Mouse (Mus musculus): ENCODE results near the gene Fasl. TPM values are rescaled to one million over a fixed set of nuclear protein-coding genes. Genes with fewer than 3 reads are reported as not detected.

Fasl gene
- polyA plus RNA-seq, 1 experiment from 2014 or later: not detected

DNA sequence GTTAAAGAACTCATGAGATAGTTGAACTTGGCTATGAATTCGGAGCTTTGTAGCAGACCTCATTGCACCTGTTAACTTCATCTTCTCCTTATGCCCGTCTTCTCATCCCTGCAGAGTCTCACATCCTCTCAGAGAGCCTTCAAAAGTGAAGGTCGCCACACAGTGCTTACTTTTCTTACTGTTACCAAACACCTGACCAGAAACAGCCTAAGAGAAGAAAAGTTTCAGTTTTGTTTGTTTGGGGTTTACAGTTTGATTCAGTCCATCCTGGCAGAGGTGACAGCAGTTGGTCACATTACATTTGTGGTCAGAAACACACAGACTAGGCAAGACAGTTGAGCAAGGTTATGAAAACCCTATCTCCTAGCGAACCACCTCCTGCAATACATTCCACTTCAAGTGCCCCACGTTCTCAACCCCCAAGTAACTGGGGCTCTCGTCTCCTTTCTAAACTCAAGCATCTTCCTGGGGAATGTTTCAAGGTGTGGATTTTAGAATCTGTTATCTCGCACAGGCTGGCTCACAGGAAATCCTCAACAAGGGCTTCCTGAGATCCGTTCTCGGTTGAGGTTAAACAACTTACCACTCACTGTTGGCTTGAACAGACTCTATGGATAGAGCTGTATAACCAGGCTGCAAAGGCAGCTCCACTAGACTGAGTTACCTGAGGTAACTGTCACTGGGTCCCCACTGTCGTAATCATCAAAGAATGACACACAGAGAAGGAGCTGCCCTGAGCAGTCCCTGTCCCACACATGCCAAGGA is 6.3 kb upstream of the Fasl start:
- H3K9ac ChIP-seq (ENCODE audit: low read depth, low read length): no peak overlapping the region
- no peaks in the 10 kb centered on the region for H3K4me1 ChIP-seq (ENCODE audit: control insufficient read depth, insufficient read depth, low read length)
- WGBS (ENCODE audit: insufficient replicate concordance): 62% methylated on average over 10 of the region's 10 CpGs
- no peak overlapping the region for H3K4me3 ChIP-seq (ENCODE audit: low read depth, low read length)
- no peaks in the 10 kb centered on the region for H3K9me3 ChIP-seq (replicated peaks; ENCODE audit: control insufficient read depth, low read length)
- ATAC-seq (replicated peaks; ENCODE audit: insufficient number of reproducible peaks, low FRiP score, low TSS enrichment): no peak
- H3K27ac ChIP-seq (ENCODE audit: low read depth, low read length): no peak overlapping the region
- H3K36me3 ChIP-seq (ENCODE audit: control insufficient read depth, insufficient read depth, low read length): no peaks in the 10 kb centered on the region
- H3K4me2 ChIP-seq: no peak overlapping the region
- no peaks in the 10 kb centered on the region for H3K27me3 ChIP-seq (ENCODE audit: control insufficient read depth, insufficient read depth, low read length)

GRCm38 (mm10) chr1:161793321-161793720 is 5.0 kb upstream of the Fasl start:
- no peak overlapping the region for H3K9ac ChIP-seq (ENCODE audit: low read depth, low read length)
- H3K9me3 ChIP-seq (replicated peaks; ENCODE audit: control insufficient read depth, low read length): no peaks in the 10 kb centered on the region
- H3K4me3 ChIP-seq (ENCODE audit: low read depth, low read length): no peak overlapping the region
- no peaks in the 10 kb centered on the region for H3K36me3 ChIP-seq (ENCODE audit: control insufficient read depth, insufficient read depth, low read length)
- H3K27me3 ChIP-seq (ENCODE audit: control insufficient read depth, insufficient read depth, low read length): no peaks in the 10 kb centered on the region
- no peak overlapping the region for H3K27ac ChIP-seq (ENCODE audit: low read depth, low read length)
- WGBS (ENCODE audit: insufficient replicate concordance): 72% methylated on average over 3 of the region's 3 CpGs
- ATAC-seq (replicated peaks; ENCODE audit: insufficient number of reproducible peaks, low FRiP score, low TSS enrichment): no peak
- H3K4me2 ChIP-seq: no peak overlapping the region
- H3K4me1 ChIP-seq (ENCODE audit: control insufficient read depth, insufficient read depth, low read length): no peaks in the 10 kb centered on the region

DNA sequence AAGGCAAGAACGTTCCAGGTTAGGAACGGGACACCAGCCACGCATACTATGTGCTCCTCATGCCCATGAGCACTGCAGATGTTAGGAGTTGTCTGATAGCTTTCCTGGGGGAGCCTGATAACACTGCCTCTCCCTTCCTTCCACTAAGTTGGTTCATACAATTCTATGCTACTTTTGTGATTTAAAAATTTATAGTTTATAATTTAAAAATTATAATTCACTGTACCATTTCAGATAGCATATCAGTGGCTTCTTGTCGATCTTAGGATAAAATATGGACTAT is 4.3 kb upstream of the Fasl start:
- ATAC-seq (replicated peaks; ENCODE audit: insufficient number of reproducible peaks, low FRiP score, low TSS enrichment): no peak

DNA sequence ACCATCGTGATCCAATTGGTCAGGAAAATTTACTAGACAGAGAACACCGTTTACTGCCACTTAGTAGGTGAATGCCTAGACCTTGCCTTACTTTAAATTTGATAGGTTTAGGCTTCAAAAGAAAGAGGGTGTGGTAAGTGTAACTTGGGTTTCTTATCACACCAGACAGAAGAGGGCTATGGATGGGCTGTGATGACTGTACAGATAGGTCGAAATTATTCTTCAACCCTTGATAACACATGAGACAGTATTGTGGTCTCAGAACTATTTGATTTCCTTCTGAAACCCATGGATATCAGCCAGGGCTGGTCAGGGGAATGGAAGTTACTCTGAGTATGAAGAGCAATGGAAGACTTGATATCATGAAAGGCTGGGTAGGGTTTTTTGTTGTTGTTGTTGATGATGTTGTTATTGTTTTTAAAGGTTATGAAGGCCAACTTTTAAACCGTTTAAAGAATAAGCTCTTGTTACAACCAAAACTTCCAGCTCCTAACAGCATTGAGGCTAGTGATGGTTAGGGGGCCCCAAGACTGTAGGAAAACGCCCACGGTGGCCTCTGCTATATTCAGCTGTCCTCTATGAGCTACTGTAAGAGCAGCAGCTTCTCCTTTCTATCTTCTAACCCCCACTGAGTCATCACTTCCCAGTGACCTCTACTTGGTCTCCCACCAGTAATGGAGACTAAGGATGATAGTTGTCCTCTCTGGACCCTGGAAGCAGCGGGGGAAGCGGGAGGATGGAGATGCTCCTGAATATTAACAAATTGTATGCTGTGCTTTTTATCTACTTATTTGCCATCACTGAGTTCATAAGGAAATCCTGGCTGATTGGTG is 3.8 kb upstream of the Fasl start:
- Histone ChIP-seq H3K27ac (ENCODE audit: low read depth, low read length) (no peak overlapping the region), H3K4me1 (ENCODE audit: control insufficient read depth, insufficient read depth, low read length) (no peaks in the 10 kb centered on the region), H3K4me2 (no peak overlapping the region), H3K36me3 (ENCODE audit: control insufficient read depth, insufficient read depth, low read length) (no peaks in the 10 kb centered on the region), H3K9ac (ENCODE audit: low read depth, low read length) (no peak overlapping the region), H3K27me3 (ENCODE audit: control insufficient read depth, insufficient read depth, low read length) (no peaks in the 10 kb centered on the region), H3K4me3 (ENCODE audit: low read depth, low read length) (no peak overlapping the region), H3K9me3 (replicated peaks; ENCODE audit: control insufficient read depth, low read length) (no peaks in the 10 kb centered on the region)
- ATAC-seq (replicated peaks; ENCODE audit: insufficient number of reproducible peaks, low FRiP score, low TSS enrichment): no peak
- WGBS (ENCODE audit: insufficient replicate concordance): 76% methylated on average over 8 of the region's 8 CpGs

More for the DNA sequence above, 4.3 kb upstream of the Fasl start:
- Histone ChIP-seq H3K9ac (ENCODE audit: low read depth, low read length) (no peak overlapping the region), H3K4me3 (ENCODE audit: low read depth, low read length) (no peak overlapping the region), H3K27ac (ENCODE audit: low read depth, low read length) (no peak overlapping the region), H3K4me2 (no peak overlapping the region), H3K9me3 (replicated peaks; ENCODE audit: control insufficient read depth, low read length) (no peaks in the 10 kb centered on the region), H3K36me3 (ENCODE audit: control insufficient read depth, insufficient read depth, low read length) (no peaks in the 10 kb centered on the region), H3K4me1 (ENCODE audit: control insufficient read depth, insufficient read depth, low read length) (no peaks in the 10 kb centered on the region), H3K27me3 (ENCODE audit: control insufficient read depth, insufficient read depth, low read length) (no peaks in the 10 kb centered on the region)
- 81% methylated on average over 4 of the region's 4 CpGs for WGBS (ENCODE audit: insufficient replicate concordance)

GRCm38 (mm10) chr1:161782725-161783124 is 5.6 kb downstream of the Fasl start:
- 67% methylated on average over 2 of the region's 2 CpGs for WGBS (ENCODE audit: insufficient replicate concordance)
- no peak for ATAC-seq (replicated peaks; ENCODE audit: insufficient number of reproducible peaks, low FRiP score, low TSS enrichment)

GRCm38 (mm10) chr1:161781594-161781993 is 6.7 kb downstream of the Fasl start:
- no peak overlapping the region for H3K27ac ChIP-seq (ENCODE audit: low read depth, low read length)
- no peak overlapping the region for H3K9ac ChIP-seq (ENCODE audit: low read depth, low read length)
- no peak for ATAC-seq (replicated peaks; ENCODE audit: insufficient number of reproducible peaks, low FRiP score, low TSS enrichment)
- no peaks in the 10 kb centered on the region for H3K4me1 ChIP-seq (ENCODE audit: control insufficient read depth, insufficient read depth, low read length)
- H3K27me3 ChIP-seq (ENCODE audit: control insufficient read depth, insufficient read depth, low read length): no peaks in the 10 kb centered on the region
- no peak overlapping the region for H3K4me3 ChIP-seq (ENCODE audit: low read depth, low read length)
- no peak overlapping the region for H3K4me2 ChIP-seq
- WGBS (ENCODE audit: insufficient replicate concordance): 80% methylated on average over 5 of the region's 5 CpGs
- H3K9me3 ChIP-seq (replicated peaks; ENCODE audit: control insufficient read depth, low read length): no peaks in the 10 kb centered on the region
- H3K36me3 ChIP-seq (ENCODE audit: control insufficient read depth, insufficient read depth, low read length): no peaks in the 10 kb centered on the region

More at GRCm38 (mm10) chr1:161782725-161783124, 5.6 kb downstream of the Fasl start:
- Histone ChIP-seq H3K9ac (ENCODE audit: low read depth, low read length) (no peak overlapping the region), H3K36me3 (ENCODE audit: control insufficient read depth, insufficient read depth, low read length) (no peaks in the 10 kb centered on the region), H3K4me2 (no peak overlapping the region), H3K4me3 (ENCODE audit: low read depth, low read length) (no peak overlapping the region), H3K4me1 (ENCODE audit: control insufficient read depth, insufficient read depth, low read length) (no peaks in the 10 kb centered on the region), H3K27ac (ENCODE audit: low read depth, low read length) (no peak overlapping the region), H3K9me3 (replicated peaks; ENCODE audit: control insufficient read depth, low read length) (no peaks in the 10 kb centered on the region), H3K27me3 (ENCODE audit: control insufficient read depth, insufficient read depth, low read length) (no peaks in the 10 kb centered on the region)

- Histone ChIP-seq H3K27me3 (ENCODE audit: control insufficient read depth, insufficient read depth, low read length) (no peaks in the 10 kb centered on the region), H3K4me2 (no peak overlapping the region), H3K4me3 (ENCODE audit: low read depth, low read length) (no peak overlapping the region), H3K4me1 (ENCODE audit: control insufficient read depth, insufficient read depth, low read length) (no peaks in the 10 kb centered on the region), H3K9me3 (replicated peaks; ENCODE audit: control insufficient read depth, low read length) (no peaks in the 10 kb centered on the region), H3K36me3 (ENCODE audit: control insufficient read depth, insufficient read depth, low read length) (no peaks in the 10 kb centered on the region), H3K9ac (ENCODE audit: low read depth, low read length) (no peak overlapping the region), H3K27ac (ENCODE audit: low read depth, low read length) (no peak overlapping the region)
- ATAC-seq (replicated peaks; ENCODE audit: insufficient number of reproducible peaks, low FRiP score, low TSS enrichment): no peak
These were observed 9.2 kb downstream of the Fasl start for GRCm38 (mm10) chr1:161779057-161779456.

DNA sequence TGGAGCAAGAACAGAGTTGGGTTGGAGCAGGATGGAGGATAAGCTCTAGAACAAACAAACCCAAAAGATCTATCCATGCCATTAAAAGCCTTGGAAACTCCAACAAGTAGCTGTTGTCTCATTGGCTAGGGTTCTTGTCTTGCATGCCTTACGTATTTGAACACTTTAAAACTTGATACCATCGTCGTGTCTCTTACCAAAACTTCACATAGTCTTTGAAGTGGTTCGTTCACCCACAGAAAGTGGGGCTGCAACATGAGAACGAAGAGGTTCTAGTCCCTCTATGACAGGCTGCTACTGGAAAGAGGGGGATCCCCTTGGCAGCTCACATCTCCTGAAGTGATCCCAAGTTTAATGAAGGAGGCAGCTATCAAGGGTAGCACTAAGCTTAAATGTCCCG is 13.1 kb downstream of the Fasl start:
- H3K9ac ChIP-seq (ENCODE audit: low read depth, low read length): no peak overlapping the region

GRCm38 (mm10) chr1:161771293-161771692 is 17.0 kb downstream of the Fasl start:
- 32% methylated on average over 2 of the region's 2 CpGs for WGBS (ENCODE audit: insufficient replicate concordance)
- no peak overlapping the region for H3K4me2 ChIP-seq
- H3K4me1 ChIP-seq (ENCODE audit: control insufficient read depth, insufficient read depth, low read length): no peaks in the 10 kb centered on the region
- no peaks in the 10 kb centered on the region for H3K27me3 ChIP-seq (ENCODE audit: control insufficient read depth, insufficient read depth, low read length)
- no peak overlapping the region for H3K9ac ChIP-seq (ENCODE audit: low read depth, low read length)
- no peak overlapping the region for H3K27ac ChIP-seq (ENCODE audit: low read depth, low read length)
- no peak overlapping the region for H3K4me3 ChIP-seq (ENCODE audit: low read depth, low read length)
- no peaks in the 10 kb centered on the region for H3K9me3 ChIP-seq (replicated peaks; ENCODE audit: control insufficient read depth, low read length)
- H3K36me3 ChIP-seq (ENCODE audit: control insufficient read depth, insufficient read depth, low read length): no peaks in the 10 kb centered on the region
- ATAC-seq (replicated peaks; ENCODE audit: insufficient number of reproducible peaks, low FRiP score, low TSS enrichment): no peak

More for the DNA sequence above, 13.1 kb downstream of the Fasl start:
- Histone ChIP-seq H3K27ac (ENCODE audit: low read depth, low read length) (no peak overlapping the region), H3K4me1 (ENCODE audit: control insufficient read depth, insufficient read depth, low read length) (no peaks in the 10 kb centered on the region), H3K36me3 (ENCODE audit: control insufficient read depth, insufficient read depth, low read length) (no peaks in the 10 kb centered on the region), H3K4me2 (no peak overlapping the region), H3K4me3 (ENCODE audit: low read depth, low read length) (no peak overlapping the region), H3K9me3 (replicated peaks; ENCODE audit: control insufficient read depth, low read length) (no peaks in the 10 kb centered on the region), H3K27me3 (ENCODE audit: control insufficient read depth, insufficient read depth, low read length) (no peaks in the 10 kb centered on the region)
- no peak for ATAC-seq (replicated peaks; ENCODE audit: insufficient number of reproducible peaks, low FRiP score, low TSS enrichment)
- 81% methylated on average over 6 of the region's 6 CpGs for WGBS (ENCODE audit: insufficient replicate concordance)
